Mouse (Mus musculus): ENCODE results near the gene Diras2. TPM values are rescaled to one million over a fixed set of nuclear protein-coding genes. Genes with fewer than 3 reads are reported as not detected.

Diras2 gene
- total and polyA plus RNA-seq, 2 experiments from 2014 or later: 7.0 to 68.2 TPM

- Histone ChIP-seq H3K27ac (ENCODE audit: low read depth, low read length) (no peak overlapping the region), H3K27me3 (ENCODE audit: insufficient read depth, low read length) (no peaks in the 10 kb centered on the region), H3K4me3 (ENCODE audit: low read depth, low read length) (no peak overlapping the region), H3K9me3 (ENCODE audit: low read length) (no peaks in the 10 kb centered on the region), H3K4me2 (ENCODE audit: low read depth, low read length, poor library complexity, severe bottlenecking) (no peak overlapping the region), H3K36me3 (ENCODE audit: insufficient read depth, low read length) (no peaks in the 10 kb centered on the region), H3K9ac (replicated peaks; ENCODE audit: low read length, poor library complexity, severe bottlenecking) (no peak overlapping the region), H3K4me1 (ENCODE audit: insufficient read depth, low read length) (no peaks in the 10 kb centered on the region)
- DNase-seq (ENCODE audit: low spot score) (no peak), ATAC-seq (ENCODE audit: low FRiP score) (no peak)
- peak; percentile 49 for TF ChIP-seq CTCF (IDR thresholded peaks at IDR 0.05)
- 58% methylated on average over 3 of the region's 3 CpGs for WGBS
These were observed 54.9 kb downstream of the Diras2 start for GRCm38 (mm10) chr13:52476222-52476621.

DNA sequence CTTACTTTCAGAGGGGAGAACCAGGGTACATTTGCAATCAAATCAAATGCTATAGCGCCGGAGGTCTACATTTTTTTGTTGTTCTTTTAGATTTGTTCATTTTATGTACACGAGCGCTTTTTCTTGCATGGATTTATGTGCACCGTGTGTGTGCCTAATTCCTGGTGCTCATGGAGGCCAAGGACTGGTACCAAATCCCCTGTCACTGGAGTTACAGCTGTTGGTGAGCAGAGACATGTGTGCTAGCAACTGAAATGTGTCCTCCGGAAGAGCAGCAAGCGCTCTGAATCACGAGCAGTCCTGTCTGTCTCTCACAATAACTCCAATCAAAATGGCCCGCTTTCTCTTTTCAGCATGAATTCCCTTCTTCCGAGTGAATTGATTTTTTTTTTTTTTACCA lies 55.8 kb downstream of the Diras2 start:
- no peak for ATAC-seq (ENCODE audit: low FRiP score)
- H3K4me1 ChIP-seq (ENCODE audit: insufficient read depth, low read length): no peaks in the 10 kb centered on the region
- H3K36me3 ChIP-seq (ENCODE audit: insufficient read depth, low read length): no peaks in the 10 kb centered on the region
- H3K27me3 ChIP-seq (ENCODE audit: insufficient read depth, low read length): no peaks in the 10 kb centered on the region
- no peaks in the 10 kb centered on the region for H3K9me3 ChIP-seq (ENCODE audit: low read length)
- no peak overlapping the region for H3K4me3 ChIP-seq (ENCODE audit: low read depth, low read length)
- no peak for TF ChIP-seq CTCF (IDR thresholded peaks at IDR 0.05)
- no peak for DNase-seq (ENCODE audit: low spot score)
- no peak overlapping the region for H3K9ac ChIP-seq (replicated peaks; ENCODE audit: low read length, poor library complexity, severe bottlenecking)
- no peak overlapping the region for H3K27ac ChIP-seq (ENCODE audit: low read depth, low read length)
- H3K4me2 ChIP-seq (ENCODE audit: low read depth, low read length, poor library complexity, severe bottlenecking): no peak overlapping the region
- WGBS: 70% methylated on average over 10 of the region's 10 CpGs

GRCm38 (mm10) chr13:52474807-52475206 lies 56.3 kb downstream of the Diras2 start:
- no peaks in the 10 kb centered on the region for H3K27me3 ChIP-seq (ENCODE audit: insufficient read depth, low read length)
- no peak overlapping the region for H3K9ac ChIP-seq (replicated peaks; ENCODE audit: low read length, poor library complexity, severe bottlenecking)
- no peak overlapping the region for H3K4me2 ChIP-seq (ENCODE audit: low read depth, low read length, poor library complexity, severe bottlenecking)
- H3K36me3 ChIP-seq (ENCODE audit: insufficient read depth, low read length): no peaks in the 10 kb centered on the region
- no peak for ATAC-seq (ENCODE audit: low FRiP score)
- H3K4me1 ChIP-seq (ENCODE audit: insufficient read depth, low read length): no peaks in the 10 kb centered on the region
- WGBS: 84% methylated on average over 3 of the region's 3 CpGs
- H3K27ac ChIP-seq (ENCODE audit: low read depth, low read length): no peak overlapping the region
- no peak for DNase-seq (ENCODE audit: low spot score)
- no peak overlapping the region for H3K4me3 ChIP-seq (ENCODE audit: low read depth, low read length)
- no peaks in the 10 kb centered on the region for H3K9me3 ChIP-seq (ENCODE audit: low read length)
- no peak for TF ChIP-seq CTCF (IDR thresholded peaks at IDR 0.05)

DNA sequence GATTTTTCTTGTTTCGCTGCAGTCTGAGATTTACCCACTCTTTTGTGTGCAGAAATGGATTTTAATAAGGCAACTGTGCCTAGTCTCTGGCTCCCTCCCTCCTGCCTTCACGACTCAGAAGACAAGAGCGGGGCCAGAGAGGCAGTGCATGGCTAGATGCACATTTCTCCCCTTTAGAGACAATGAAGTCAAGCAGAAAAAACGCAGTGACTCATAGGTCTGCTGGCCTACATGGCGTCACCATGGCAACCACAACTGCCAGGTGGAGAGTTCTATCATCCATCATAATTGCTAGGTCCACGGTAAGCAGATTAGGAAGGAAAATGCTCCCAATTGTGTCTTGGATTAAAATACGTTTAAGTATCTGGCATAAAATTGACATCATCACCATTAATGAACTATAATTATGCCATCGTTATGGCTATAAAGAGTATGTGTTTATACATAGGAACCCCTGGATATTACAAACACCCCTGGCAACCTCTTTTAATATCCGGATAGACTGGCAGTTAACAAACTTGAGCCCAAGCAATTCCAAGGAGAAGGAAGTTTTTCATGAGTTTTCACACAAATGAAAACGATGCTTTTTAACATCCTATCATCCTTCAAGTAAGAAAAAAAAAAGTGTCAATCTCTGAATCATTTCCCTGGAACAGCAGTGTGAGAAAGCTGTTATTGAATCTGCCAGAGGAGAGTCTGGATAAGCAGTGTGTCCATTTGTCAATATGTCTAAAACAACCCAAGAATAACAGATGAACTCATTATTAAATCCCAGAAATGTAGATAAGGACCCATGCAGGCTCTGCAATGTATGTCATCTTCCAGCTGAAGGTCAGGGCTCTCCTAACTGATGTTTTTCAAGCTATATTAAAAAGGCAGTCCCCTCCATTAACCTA lies 61.0 kb downstream of the Diras2 start:
- H3K9me3 ChIP-seq (ENCODE audit: low read length): no peaks in the 10 kb centered on the region
- H3K36me3 ChIP-seq (ENCODE audit: insufficient read depth, low read length): no peaks in the 10 kb centered on the region
- no peak for TF ChIP-seq CTCF (IDR thresholded peaks at IDR 0.05)
- H3K9ac ChIP-seq (replicated peaks; ENCODE audit: low read length, poor library complexity, severe bottlenecking): 0 out of 2 replicates have a peak overlapping the region, but pooled peaks have one; percentile 9
- peaks cover 5% of the 10 kb centered on the region; the same call in 1 of the 2 replicates for H3K4me1 ChIP-seq (ENCODE audit: insufficient read depth, low read length)
- H3K4me3 ChIP-seq (ENCODE audit: low read depth, low read length): no peak overlapping the region
- DNase-seq (ENCODE audit: low spot score) (peak; percentile 94), ATAC-seq (ENCODE audit: low FRiP score) (peak; percentile 79)
- no peak overlapping the region for H3K4me2 ChIP-seq (ENCODE audit: low read depth, low read length, poor library complexity, severe bottlenecking)
- WGBS: 16% methylated on average over 10 of the region's 10 CpGs
- H3K27me3 ChIP-seq (ENCODE audit: insufficient read depth, low read length): no peaks in the 10 kb centered on the region
- H3K27ac ChIP-seq (ENCODE audit: low read depth, low read length): peak overlapping the region; percentile 81

GRCm38 (mm10) chr13:52465141-52465540 lies 65.9 kb downstream of the Diras2 start:
- Histone ChIP-seq H3K4me2 (ENCODE audit: low read depth, low read length, poor library complexity, severe bottlenecking) (no peak overlapping the region), H3K4me1 (ENCODE audit: insufficient read depth, low read length) (peaks cover 5% of the 10 kb centered on the region; the same call in 1 of the 2 replicates), H3K36me3 (ENCODE audit: insufficient read depth, low read length) (no peaks in the 10 kb centered on the region), H3K27me3 (ENCODE audit: insufficient read depth, low read length) (no peaks in the 10 kb centered on the region), H3K4me3 (ENCODE audit: low read depth, low read length) (no peak overlapping the region), H3K9me3 (ENCODE audit: low read length) (no peaks in the 10 kb centered on the region), H3K9ac (replicated peaks; ENCODE audit: low read length, poor library complexity, severe bottlenecking) (no peak overlapping the region), H3K27ac (ENCODE audit: low read depth, low read length) (no peak overlapping the region)
- ATAC-seq (ENCODE audit: low FRiP score) (no peak), DNase-seq (ENCODE audit: low spot score) (no peak)
- 81% methylated on average over 6 of the region's 6 CpGs for WGBS
- TF ChIP-seq CTCF (IDR thresholded peaks at IDR 0.05): no peak

DNA sequence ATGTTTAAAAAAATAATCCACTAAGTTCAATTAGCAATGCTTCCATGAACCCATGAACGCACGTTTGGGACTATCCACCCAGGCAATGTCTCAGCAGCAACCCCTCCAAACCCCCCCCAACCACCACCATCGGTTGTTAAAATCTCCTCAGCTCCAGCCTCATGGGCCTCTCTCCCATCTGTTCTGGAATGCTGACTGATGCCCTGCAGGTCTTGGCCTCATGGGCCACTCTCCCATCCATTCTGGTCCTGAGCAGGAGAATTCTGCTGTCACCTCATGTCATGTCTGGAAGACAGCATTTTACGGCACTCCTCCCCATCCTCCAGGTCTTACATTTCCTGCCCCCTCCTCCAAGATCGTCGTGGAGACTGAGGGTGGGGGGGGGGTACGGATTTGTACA lies 71.1 kb downstream of the Diras2 start:
- Histone ChIP-seq H3K9ac (replicated peaks; ENCODE audit: low read length, poor library complexity, severe bottlenecking) (no peak overlapping the region), H3K9me3 (ENCODE audit: low read length) (no peaks in the 10 kb centered on the region), H3K36me3 (ENCODE audit: insufficient read depth, low read length) (no peaks in the 10 kb centered on the region), H3K4me1 (ENCODE audit: insufficient read depth, low read length) (no peaks in the 10 kb centered on the region), H3K27ac (ENCODE audit: low read depth, low read length) (no peak overlapping the region), H3K27me3 (ENCODE audit: insufficient read depth, low read length) (no peaks in the 10 kb centered on the region), H3K4me2 (ENCODE audit: low read depth, low read length, poor library complexity, severe bottlenecking) (no peak overlapping the region), H3K4me3 (ENCODE audit: low read depth, low read length) (no peak overlapping the region)
- no peak for TF ChIP-seq CTCF (IDR thresholded peaks at IDR 0.05)
- ATAC-seq (ENCODE audit: low FRiP score) (no peak), DNase-seq (ENCODE audit: low spot score) (no peak)
- WGBS: 68% methylated on average over 7 of the region's 7 CpGs

All from midbrain, postnatal 0 days (tissue).